Mouse (Mus musculus) myocyte (in vitro differentiated cells): ENCODE results near the gene Olfr1446. TPM values are rescaled to one million over a fixed set of nuclear protein-coding genes. Genes with fewer than 3 reads are reported as not detected.

Source experiments
- H3K27me3 ChIP-seq: one replicate; pipeline ENCODE4 v1.6.1; 2011; ENCODE audit not compliant: control insufficient read depth, insufficient read depth, insufficient read length
- H3K36me3 ChIP-seq: one replicate; pipeline ENCODE4 v1.6.1; 2011; ENCODE audit not compliant: control insufficient read depth, insufficient read depth
- H3K4me2 ChIP-seq: one replicate; pipeline ENCODE4 v1.6.1; 2011; ENCODE audit warnings: low read depth, control low read depth
- H3K4me3 ChIP-seq: one replicate; pipeline ENCODE4 v1.5.1; 2011; ENCODE audit warnings: mild to moderate bottlenecking, control low read depth, moderate library complexity
- H3K79me2 ChIP-seq: one replicate; pipeline ENCODE4 v1.6.1; 2011; ENCODE audit not compliant: control insufficient read depth, insufficient read depth
- H3ac ChIP-seq: one replicate; pipeline ENCODE4 v1.6.1; 2011; ENCODE audit not compliant: control insufficient read depth, insufficient read length
- CEBPB ChIP-seq: IDR thresholded peaks from 2 replicates; pipeline ENCODE4 v1.6.1; 2011; ENCODE audit warnings: mild to moderate bottlenecking, moderate library complexity; ENCODE audit not compliant: poor library complexity, insufficient read depth, severe bottlenecking
- E2F4 ChIP-seq: IDR thresholded peaks from one replicate; pipeline ENCODE4 v1.6.1; 2011; ENCODE audit warnings: mild to moderate bottlenecking, control low read depth, moderate library complexity; ENCODE audit not compliant: insufficient read depth
- MAX ChIP-seq: IDR thresholded peaks from one replicate; pipeline ENCODE4 v1.6.1; 2011; ENCODE audit warnings: low read depth, mild to moderate bottlenecking, control low read depth
- MYOD1 ChIP-seq, 3 experiments: IDR thresholded peaks; one replicate each; pipeline ENCODE4 v1.6.1; 2011; ENCODE audit warnings: control low read depth in 2 of 3, low read depth in 2 of 3, mild to moderate bottlenecking in 2 of 3, moderate library complexity in 1 of 3; ENCODE audit not compliant: insufficient read length in 2 of 3, control insufficient read depth in 1 of 3
- MYOG ChIP-seq, 3 experiments: IDR thresholded peaks; one replicate each; pipeline ENCODE4 v1.6.1; 2011; ENCODE audit warnings: control low read depth in 2 of 3, low read depth in 2 of 3, mild to moderate bottlenecking in 2 of 3; ENCODE audit not compliant: insufficient read length in 2 of 3, control insufficient read depth in 1 of 3, insufficient read depth in 1 of 3
- POLR2A ChIP-seq: IDR thresholded peaks from one replicate; pipeline ENCODE4 v1.6.1; 2011; ENCODE audit warnings: low read depth, mild to moderate bottlenecking, control low read depth, moderate library complexity; ENCODE audit not compliant: insufficient read length
- POLR2AphosphoS2 ChIP-seq: IDR thresholded peaks from one replicate; pipeline ENCODE4 v1.6.1; 2011; ENCODE audit warnings: low read depth, control low read depth; ENCODE audit not compliant: insufficient read length
- REST ChIP-seq: IDR thresholded peaks from one replicate; pipeline ENCODE4 v1.6.1; 2011; ENCODE audit warnings: mild to moderate bottlenecking, control low read depth, moderate library complexity; ENCODE audit not compliant: insufficient read depth, insufficient read length
- SRF ChIP-seq: IDR thresholded peaks from one replicate; pipeline ENCODE4 v1.6.1; 2011; ENCODE audit warnings: low read depth; ENCODE audit not compliant: control insufficient read depth, insufficient read length
- TCF12 ChIP-seq: IDR thresholded peaks from one replicate; pipeline ENCODE4 v1.6.1; 2011; ENCODE audit warnings: mild to moderate bottlenecking, control low read depth; ENCODE audit not compliant: poor library complexity, insufficient read depth, severe bottlenecking
- TCF3 ChIP-seq: IDR thresholded peaks from one replicate; pipeline ENCODE4 v1.6.1; 2011; ENCODE audit warnings: low read depth, control low read depth; ENCODE audit not compliant: insufficient read length
- USF1 ChIP-seq: IDR thresholded peaks from one replicate; pipeline ENCODE4 v1.6.1; 2011; ENCODE audit warnings: low read depth, mild to moderate bottlenecking, control low read depth, moderate library complexity
- polyA plus RNA-seq: library from polyadenylated mRNA; unstranded; fragments of >200 nt; fragmentation: generic; extraction: Trizol; gene quantifications from one replicate; pipeline ENCODE4 v1.2.1, GENCODE M21; 2012; ENCODE audit warnings: missing spikeins

Gene Olfr1446
- polyA plus RNA-seq, result not detected

- Histone ChIP-seq H3K4me3 (no peak within 1 kb of the TSS), H3K79me2 (no peaks in the 10 kb centered on the region), H3ac (no peak within 1 kb of the TSS), H3K36me3 (no peaks in the 10 kb centered on the region), H3K27me3 (no peaks in the 10 kb centered on the region), H3K4me2 (no peak within 1 kb of the TSS)
- TF ChIP-seq REST (no peak), MAX (no peak), SRF (no peak), TCF12 (no peak), E2F4 (no peak), POLR2AphosphoS2 (no peak), MYOD1 (IDR thresholded peaks at IDR 0.05; ENCODE audit: control insufficient read depth in 1 of 3, insufficient read length in 2 of 3, low read depth in 2 of 3) (no peak), MYOG (IDR thresholded peaks at IDR 0.05; ENCODE audit: control insufficient read depth in 1 of 3, insufficient read depth in 1 of 3, insufficient read length in 2 of 3, low read depth in 2 of 3) (no peak), USF1 (no peak), TCF3 (no peak), CEBPB (no peak), POLR2A (no peak)
Measured at GRCm38 (mm10) chr19:12893424-12893823, at the start of gene Olfr1446. Gene Olfr1446 (minus strand): TSS chr19:12893524.

GRCm38 (mm10) chr19:12930540-12930939, 37.2 kb upstream of the Olfr1446 start, which contains the start of gene Olfr1449:
Gene Olfr1449 (plus strand): TSS chr19:12930840.
- H3K36me3 ChIP-seq, result no peaks in the 10 kb centered on the region
- H3K27me3 ChIP-seq, result no peaks in the 10 kb centered on the region
- H3K4me3 ChIP-seq, result no peak within 1 kb of the TSS
- no peak within 1 kb of the TSS for H3K4me2 ChIP-seq
- H3K79me2 ChIP-seq, result no peaks in the 10 kb centered on the region
- no peak within 1 kb of the TSS for H3ac ChIP-seq
- TF ChIP-seq MAX, result no peak
- no peak for TF ChIP-seq MYOG (IDR thresholded peaks at IDR 0.05; ENCODE audit: control insufficient read depth in 1 of 3, insufficient read depth in 1 of 3, insufficient read length in 2 of 3, low read depth in 2 of 3)
- no peak for TF ChIP-seq MYOD1 (IDR thresholded peaks at IDR 0.05; ENCODE audit: control insufficient read depth in 1 of 3, insufficient read length in 2 of 3, low read depth in 2 of 3)
- no peak for TF ChIP-seq E2F4
- TF ChIP-seq USF1, result no peak
- no peak for TF ChIP-seq POLR2A
- TF ChIP-seq TCF3, result no peak
- no peak for TF ChIP-seq CEBPB

- H3K36me3 ChIP-seq, result no peaks in the 10 kb centered on the region
- H3K27me3 ChIP-seq, result no peaks in the 10 kb centered on the region
- no peak within 1 kb of the TSS for H3K4me2 ChIP-seq
- TF ChIP-seq POLR2A (no peak), TCF12 (no peak), MYOG (IDR thresholded peaks at IDR 0.05; ENCODE audit: control insufficient read depth in 1 of 3, insufficient read depth in 1 of 3, insufficient read length in 2 of 3, low read depth in 2 of 3) (no peak), REST (no peak), USF1 (no peak), MYOD1 (IDR thresholded peaks at IDR 0.05; ENCODE audit: control insufficient read depth in 1 of 3, insufficient read length in 2 of 3, low read depth in 2 of 3) (no peak), SRF (no peak), CEBPB (no peak), E2F4 (no peak), POLR2AphosphoS2 (no peak), MAX (no peak), TCF3 (no peak)
- no peak within 1 kb of the TSS for H3K4me3 ChIP-seq
- no peak within 1 kb of the TSS for H3ac ChIP-seq
- no peaks in the 10 kb centered on the region for H3K79me2 ChIP-seq
Measured at GRCm38 (mm10) chr19:12924319-12924718, 31.0 kb upstream of the Olfr1446 start, which contains the start of gene Olfr1448. Gene Olfr1448 (minus strand): TSS chr19:12924419.

GRCm38 (mm10) chr19:12903643-12904042, 10.3 kb upstream of the Olfr1446 start, which contains the start of gene Olfr1447:
Gene Olfr1447 (minus strand): TSS chr19:12903743.
- TF ChIP-seq USF1 (no peak), MYOG (IDR thresholded peaks at IDR 0.05; ENCODE audit: control insufficient read depth in 1 of 3, insufficient read depth in 1 of 3, insufficient read length in 2 of 3, low read depth in 2 of 3) (no peak), E2F4 (no peak), SRF (no peak), CEBPB (no peak), POLR2A (no peak), MAX (no peak), MYOD1 (IDR thresholded peaks at IDR 0.05; ENCODE audit: control insufficient read depth in 1 of 3, insufficient read length in 2 of 3, low read depth in 2 of 3) (no peak), TCF3 (no peak), POLR2AphosphoS2 (no peak), TCF12 (no peak), REST (no peak)
- H3ac ChIP-seq, result no peak within 1 kb of the TSS
- no peaks in the 10 kb centered on the region for H3K36me3 ChIP-seq
- H3K79me2 ChIP-seq, result no peaks in the 10 kb centered on the region
- no peak within 1 kb of the TSS for H3K4me3 ChIP-seq
- H3K27me3 ChIP-seq, result no peaks in the 10 kb centered on the region
- H3K4me2 ChIP-seq, result no peak within 1 kb of the TSS

GRCm38 (mm10) chr19:12883555-12883954, 9.8 kb downstream of the Olfr1446 start, which contains the start of gene Olfr1445:
Gene Olfr1445 (plus strand): TSS chr19:12883855.
- no peak for TF ChIP-seq USF1
- TF ChIP-seq TCF3, result no peak
- no peak for TF ChIP-seq REST
- no peak for TF ChIP-seq MYOG (IDR thresholded peaks at IDR 0.05; ENCODE audit: control insufficient read depth in 1 of 3, insufficient read depth in 1 of 3, insufficient read length in 2 of 3, low read depth in 2 of 3)
- TF ChIP-seq POLR2A, result no peak
- Histone ChIP-seq H3K36me3 (no peaks in the 10 kb centered on the region), H3K27me3 (no peaks in the 10 kb centered on the region), H3K79me2 (no peaks in the 10 kb centered on the region), H3K4me2 (no peak within 1 kb of the TSS), H3K4me3 (no peak within 1 kb of the TSS), H3ac (no peak within 1 kb of the TSS)
